Mouse (Mus musculus): Measurements from ENCODE around the gene 2700049A03Rik. TPM values are rescaled to one million over a fixed set of nuclear protein-coding genes. Genes with fewer than 3 reads are reported as not detected.

Gene 2700049A03Rik
- polyA plus RNA-seq (2014; fragmentation: Illumina TruSeq; extraction: RNeasy Lipid Tissue Mini Kit (QIAGEN cat#74804); ENCODE audit: low read depth, low replicate concordance): 3.6 TPM

DNA sequence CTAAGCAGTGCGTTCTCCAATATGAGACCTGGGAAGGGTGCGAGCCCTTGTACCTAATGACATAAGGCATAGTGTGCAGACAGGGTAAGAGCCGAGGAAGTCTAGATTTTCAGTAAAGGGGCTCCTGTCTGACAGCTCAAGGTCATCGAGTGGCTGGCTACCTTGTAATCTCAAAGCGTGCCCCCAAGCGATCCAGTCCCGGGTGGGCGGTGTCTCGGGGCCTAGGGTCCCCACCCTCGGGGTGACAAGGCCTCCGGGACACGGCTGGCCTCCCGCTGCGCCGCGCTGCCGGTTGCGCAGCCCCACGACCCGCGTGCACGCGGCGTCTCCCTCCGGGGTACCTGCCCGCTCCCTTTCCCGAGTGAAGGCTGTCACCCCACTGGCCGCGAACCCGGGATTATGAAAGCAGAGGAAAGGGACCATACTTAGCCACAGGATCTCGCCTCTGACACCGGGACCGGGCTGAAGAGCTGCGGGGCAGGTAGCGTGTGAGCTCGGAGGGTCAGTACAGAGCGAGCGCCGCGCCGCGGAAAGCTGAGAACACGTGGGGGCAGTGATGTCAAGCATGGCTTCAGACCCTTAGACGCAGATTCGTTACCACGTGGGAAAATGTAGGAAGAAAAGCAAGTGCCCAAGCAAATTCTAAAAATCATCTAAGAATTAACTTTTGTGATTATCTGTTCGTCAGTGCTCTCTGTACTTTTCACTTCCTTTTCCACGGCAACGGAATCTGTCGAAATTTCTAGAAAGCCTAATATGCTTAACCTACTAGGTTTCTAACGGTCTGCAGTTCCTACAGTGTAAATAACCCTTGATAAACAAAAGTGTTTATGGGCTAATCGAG lies at the start of gene 2700049A03Rik, which contains the start of gene Timm9:
Gene 2700049A03Rik (plus strand): TSS at position 719 of the 844 bp plus-strand sequence.
Gene Timm9 (minus strand): TSS at position 555 of the 844 bp plus-strand sequence.

DNA sequence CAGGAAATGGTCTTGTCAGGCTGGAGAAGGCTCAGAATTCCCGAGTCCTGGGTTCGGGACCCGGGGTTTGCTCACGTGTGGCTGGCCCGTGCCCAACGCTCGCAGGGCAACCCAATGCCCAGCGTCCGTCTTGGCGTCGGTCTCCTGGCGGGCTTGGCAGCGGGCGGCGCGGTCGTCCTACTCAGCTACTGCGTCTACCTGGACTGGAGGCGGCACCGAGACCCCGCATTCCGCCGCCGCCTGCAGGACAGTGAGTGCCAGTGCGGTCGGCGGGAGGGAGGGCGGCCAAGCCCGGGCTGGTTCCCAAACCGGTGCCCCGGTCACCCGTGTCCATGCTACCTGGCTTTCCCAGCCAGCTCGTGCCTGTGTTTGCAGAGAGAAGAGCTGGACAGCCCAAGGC lies 25.3 kb upstream of the 2700049A03Rik start, which contains the start of gene Tomm20l:
Gene Tomm20l (plus strand): TSS at position 98 of the 400 bp plus-strand sequence.

Other genes with a start within 250 kb of the 2700049A03Rik start
- gene Actr10, start 199.0 kb upstream of the 2700049A03Rik start, polyA plus RNA-seq (2014; fragmentation: Illumina TruSeq; extraction: RNeasy Lipid Tissue Mini Kit (QIAGEN cat#74804); ENCODE audit: low read depth, low replicate concordance): 98.7 TPM
- gene Psma3, start 162.2 kb upstream of the 2700049A03Rik start, polyA plus RNA-seq (2014; fragmentation: Illumina TruSeq; extraction: RNeasy Lipid Tissue Mini Kit (QIAGEN cat#74804); ENCODE audit: low read depth, low replicate concordance): 207 TPM
- gene Arid4a, start 120.9 kb upstream of the 2700049A03Rik start, polyA plus RNA-seq (2014; fragmentation: Illumina TruSeq; extraction: RNeasy Lipid Tissue Mini Kit (QIAGEN cat#74804); ENCODE audit: low read depth, low replicate concordance): 14.6 TPM
- 1.9 TPM for gene Tomm20l, start 25.4 kb upstream of the 2700049A03Rik start, polyA plus RNA-seq (2014; fragmentation: Illumina TruSeq; extraction: RNeasy Lipid Tissue Mini Kit (QIAGEN cat#74804); ENCODE audit: low read depth, low replicate concordance)
- 34.7 TPM for gene Timm9, start 164 bp upstream of the 2700049A03Rik start, polyA plus RNA-seq (2014; fragmentation: Illumina TruSeq; extraction: RNeasy Lipid Tissue Mini Kit (QIAGEN cat#74804); ENCODE audit: low read depth, low replicate concordance)
- 5.9 TPM for gene Dact1, start 173.0 kb downstream of the 2700049A03Rik start, polyA plus RNA-seq (2014; fragmentation: Illumina TruSeq; extraction: RNeasy Lipid Tissue Mini Kit (QIAGEN cat#74804); ENCODE audit: low read depth, low replicate concordance)